Mouse (Mus musculus) kidney, adult 11 months (tissue): ENCODE results near the gene Rgs11.
"Not testable (repeated sequence)": the region's sequence is repeated elsewhere in the genome, so short reads cannot be mapped to it uniquely, and the experiment has no call there.

ENCODE experiments used
- DNase-seq: peaks from one replicate; pipeline ENCODE4 v3.0.0; 2022

Rgs11 gene

DNA sequence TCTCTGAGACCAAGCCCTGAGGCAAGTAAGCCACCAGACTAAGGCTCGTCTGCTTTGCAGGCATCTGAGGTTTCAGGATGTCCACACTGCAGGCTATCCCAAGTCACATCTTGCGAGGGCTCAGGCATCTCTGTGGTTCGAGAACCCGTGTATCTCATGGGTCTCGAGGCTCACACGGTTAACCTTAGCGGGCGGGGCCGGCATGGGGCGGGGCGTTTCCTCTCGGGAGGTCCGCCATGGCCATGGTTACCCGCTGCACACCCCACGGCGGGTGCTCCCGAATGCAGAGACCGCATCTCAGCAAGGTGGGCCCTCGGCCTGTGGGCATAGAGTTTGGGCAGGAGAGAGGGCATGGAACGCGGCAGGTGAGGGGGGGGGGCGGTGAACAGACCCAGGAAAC lies at the start of gene Rgs11:
Gene Rgs11, plus strand, starts transcription at position 215 of the 400 bp plus-strand sequence.
- no peak for DNase-seq

DNA sequence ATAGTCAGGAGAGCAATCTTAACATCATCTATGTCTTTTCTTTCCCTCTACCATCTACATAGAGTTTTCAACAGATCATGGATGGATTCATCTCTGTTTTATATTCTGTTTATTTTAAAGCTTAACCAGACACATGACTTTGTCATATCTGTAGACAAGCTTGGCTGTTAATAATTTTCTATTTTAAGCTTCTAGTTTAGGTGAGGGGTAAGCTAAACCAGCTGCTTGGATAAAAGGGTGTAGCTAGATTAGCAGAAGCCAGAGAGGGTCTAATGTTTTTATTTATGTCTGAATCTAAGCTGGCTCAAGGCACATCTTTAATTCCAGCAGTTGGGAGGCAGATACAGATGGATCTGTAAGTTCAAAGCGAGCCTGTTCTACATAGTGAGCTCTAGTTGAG lies 40.0 kb upstream of the Rgs11 start:
- no peak for DNase-seq

DNA sequence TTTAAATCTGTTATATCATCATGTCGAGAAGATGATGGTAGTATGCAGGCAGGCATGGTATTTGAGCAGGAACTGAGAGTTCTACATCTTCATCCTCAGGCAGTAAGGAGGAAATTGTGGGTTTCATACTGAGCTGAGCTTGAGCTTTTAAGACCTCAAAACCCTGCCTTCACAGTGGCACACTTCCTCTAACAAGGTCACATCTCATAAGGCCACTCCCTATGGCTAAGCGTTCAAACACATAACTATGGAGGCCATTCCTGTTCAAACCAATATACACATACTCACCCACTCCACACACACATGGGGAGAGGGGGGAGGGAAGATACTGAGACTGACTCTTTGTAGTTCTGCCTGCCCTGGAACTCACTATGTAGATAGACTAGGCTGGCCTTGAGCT lies 34.7 kb upstream of the Rgs11 start:
- DNase-seq = no peak

DNA sequence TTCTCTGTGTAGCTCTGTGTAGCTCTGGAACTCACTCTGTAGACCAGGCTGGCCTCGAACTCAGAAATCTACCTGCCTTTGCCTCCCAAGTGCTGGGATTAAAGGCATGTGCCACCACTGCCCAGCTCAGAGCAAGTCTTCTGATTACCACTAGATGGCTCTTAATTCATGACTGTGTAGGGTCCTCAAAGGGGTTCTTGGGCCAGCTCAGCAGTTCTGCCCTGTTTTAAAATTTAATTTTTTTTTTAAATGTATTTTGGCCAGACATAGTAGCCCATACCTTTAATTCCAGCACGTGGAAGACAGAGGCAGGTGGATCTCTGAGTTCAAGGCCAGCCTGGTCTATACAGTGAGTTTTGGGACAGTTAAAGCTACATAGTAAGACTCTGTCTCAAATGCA lies 27.5 kb upstream of the Rgs11 start:
- DNase-seq = not testable (repeated sequence)

GRCm38 (mm10) chr17:26178611-26179010 lies 24.1 kb upstream of the Rgs11 start:
- DNase-seq = no peak

DNA sequence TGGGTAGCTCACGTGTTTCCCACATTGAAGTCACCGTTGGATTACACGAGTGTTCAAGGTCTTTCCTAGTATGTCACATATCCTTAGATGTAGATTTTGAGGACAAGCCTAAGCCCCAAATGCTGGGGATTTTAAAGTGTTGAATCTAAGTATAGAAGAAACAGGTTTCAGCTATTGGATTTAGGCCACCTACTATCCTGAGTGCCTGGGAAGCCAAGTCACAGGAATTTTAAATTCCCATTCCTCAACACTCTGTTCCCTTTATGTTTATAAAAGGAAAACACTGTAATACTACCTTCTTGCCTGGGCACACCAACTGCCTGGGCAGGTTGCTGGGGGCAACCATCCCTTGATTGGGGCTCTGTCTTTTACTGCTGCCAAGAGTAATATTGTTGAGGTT lies 21.6 kb upstream of the Rgs11 start:
- no peak for DNase-seq

- no peak for DNase-seq
These were observed 15.2 kb upstream of the Rgs11 start for GRCm38 (mm10) chr17:26187592-26187991.

GRCm38 (mm10) chr17:26188091-26188805 lies 14.5 kb upstream of the Rgs11 start:
- DNase-seq = no peak

- not testable (repeated sequence) for DNase-seq
These were observed 11.3 kb upstream of the Rgs11 start for GRCm38 (mm10) chr17:26191486-26191885.

DNA sequence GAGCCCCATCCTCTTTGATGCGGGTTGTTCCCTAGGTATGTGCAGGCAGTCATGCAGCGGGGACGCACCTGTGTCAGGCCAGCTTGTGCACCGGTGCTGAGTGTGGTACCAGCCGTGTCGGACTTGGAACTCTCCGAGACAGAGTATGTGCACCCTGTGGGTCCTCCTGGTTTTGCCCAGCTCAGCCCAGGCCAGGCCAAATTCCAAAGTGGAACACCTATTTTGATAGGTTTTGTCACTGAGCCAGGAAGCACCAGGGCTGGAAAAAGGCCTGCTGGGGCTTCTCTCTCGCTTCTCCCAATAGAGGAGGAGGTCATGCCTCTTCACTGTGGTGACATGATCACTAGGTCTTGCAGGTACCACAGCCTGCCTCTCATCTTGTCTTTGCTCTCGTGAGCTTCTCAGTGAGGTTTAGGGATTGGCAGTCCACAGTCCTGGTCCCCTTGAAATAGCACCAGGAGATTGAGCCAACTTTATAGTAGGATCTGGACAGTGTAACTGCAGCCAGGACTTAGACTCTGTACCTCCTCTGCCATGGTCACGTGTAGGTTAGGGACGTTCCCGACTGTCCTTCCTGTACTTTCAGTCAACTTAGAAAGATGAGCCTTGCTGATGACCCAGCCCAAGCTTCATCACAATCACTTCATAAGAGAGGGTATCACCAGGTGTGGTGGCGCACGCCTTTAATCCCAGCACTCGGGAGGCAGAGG lies 10.1 kb upstream of the Rgs11 start:
- peak; percentile 80 for DNase-seq

DNA sequence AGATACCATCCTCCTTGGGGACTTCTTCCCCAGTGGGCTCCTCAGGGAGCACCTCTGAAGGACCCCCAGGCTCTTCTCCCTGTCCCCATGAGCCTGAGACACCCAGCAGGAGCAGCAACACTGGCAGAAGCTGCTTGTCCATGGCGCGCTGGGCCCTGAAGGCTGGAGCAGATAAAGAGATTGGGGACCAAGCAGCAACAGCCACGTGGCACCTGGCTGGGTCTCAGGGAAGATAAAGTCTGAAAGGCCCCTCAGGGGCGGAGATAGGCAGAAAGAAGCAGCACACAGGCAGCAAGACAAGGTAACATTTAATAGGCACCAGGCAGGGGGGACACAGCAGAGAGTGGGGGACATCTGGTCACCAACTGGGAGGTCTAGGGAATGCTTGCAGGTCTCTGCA lies 3.9 kb upstream of the Rgs11 start, which contains the start of gene Pdia2:
Gene Pdia2, minus strand, starts transcription at position 196 of the 400 bp plus-strand sequence.
- no peak for DNase-seq

DNA sequence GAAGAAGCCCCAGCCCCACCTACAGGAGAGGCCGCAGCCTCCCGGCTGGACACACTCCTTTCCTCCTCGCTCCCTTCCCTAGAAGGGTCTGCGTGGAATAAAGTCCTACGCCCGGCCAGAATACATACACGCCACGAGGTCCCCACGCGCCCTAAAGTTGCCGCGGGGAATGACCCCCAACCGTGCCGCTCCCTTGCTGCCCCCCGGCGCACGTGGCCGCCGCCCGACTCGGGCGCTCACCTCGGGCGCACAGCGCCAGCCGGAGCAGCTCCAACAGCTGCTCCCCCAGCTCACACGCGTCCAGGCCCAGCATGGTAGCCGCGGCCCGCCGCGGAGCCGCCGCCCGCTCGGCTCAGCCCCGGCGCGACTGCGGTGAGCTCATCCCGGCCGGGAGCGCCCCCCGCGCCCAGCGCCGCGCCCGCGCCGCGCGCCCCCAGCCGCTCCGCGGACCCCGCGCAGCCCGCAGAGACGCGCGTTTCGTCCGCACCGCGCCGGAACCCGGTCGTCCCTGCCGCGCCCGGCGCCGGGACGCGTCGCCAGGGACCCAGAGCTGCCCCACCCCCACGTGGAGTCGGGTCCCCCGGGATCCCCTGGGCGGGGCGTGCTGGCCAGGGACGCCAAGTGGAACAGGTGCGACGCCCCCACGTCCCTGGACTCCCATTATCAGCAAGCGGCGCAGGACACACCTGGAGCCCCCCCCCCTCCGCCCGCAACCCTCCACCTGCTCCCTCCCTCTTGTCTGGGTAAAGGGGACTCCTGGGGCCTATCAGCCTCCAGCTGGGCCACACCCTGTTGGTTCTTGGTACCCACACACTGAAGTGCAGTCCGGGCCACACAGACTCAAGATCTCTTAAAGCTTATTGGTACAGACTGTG lies 1.7 kb upstream of the Rgs11 start:
- DNase-seq = no peak

- peak; percentile 40 for DNase-seq
These were observed 753 bp upstream of the Rgs11 start for GRCm38 (mm10) chr17:26201998-26202397.

DNA sequence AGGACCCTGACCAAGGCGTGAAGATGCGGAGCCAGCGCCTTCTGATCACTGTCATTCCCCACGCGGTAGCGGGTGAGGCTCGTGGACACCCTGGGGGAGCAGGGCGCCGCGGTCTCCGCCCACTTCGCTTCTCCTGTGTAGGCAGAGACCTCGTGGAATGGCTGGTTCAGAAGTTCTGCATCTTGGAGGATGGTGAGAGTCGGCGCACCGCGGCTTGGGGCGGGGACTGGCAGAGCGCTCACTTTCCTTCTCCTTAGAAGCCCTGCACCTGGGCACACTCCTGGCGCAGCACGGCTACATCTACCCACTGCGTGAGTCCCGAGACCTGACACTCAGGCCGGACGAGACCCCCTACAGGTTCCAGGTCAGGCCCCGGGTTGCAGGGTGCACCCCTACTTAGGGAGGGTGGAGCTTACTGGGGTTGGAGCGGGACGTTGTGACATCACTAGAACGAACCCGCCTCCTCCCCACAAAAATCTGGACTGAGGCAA lies 615 bp downstream of the Rgs11 start:
- DNase-seq = peak; percentile 38

- DNase-seq = no peak
These were observed 2.0 kb downstream of the Rgs11 start for GRCm38 (mm10) chr17:26204766-26205165.

- DNase-seq = no peak
These were observed 3.6 kb downstream of the Rgs11 start for GRCm38 (mm10) chr17:26206392-26206791.

- DNase-seq = no peak
These were observed 4.9 kb downstream of the Rgs11 start, which contains the start of gene Arhgdig for GRCm38 (mm10) chr17:26207686-26208085. Gene Arhgdig, minus strand, starts transcription at chr17:26207786.

GRCm38 (mm10) chr17:26212241-26212640 lies 9.5 kb downstream of the Rgs11 start:
- no peak for DNase-seq

- peak; percentile 38 for DNase-seq
These were observed 9.9 kb downstream of the Rgs11 start for GRCm38 (mm10) chr17:26212681-26213080.

GRCm38 (mm10) chr17:26221508-26221907 lies 18.8 kb downstream of the Rgs11 start:
- peak; percentile 49 for DNase-seq

DNA sequence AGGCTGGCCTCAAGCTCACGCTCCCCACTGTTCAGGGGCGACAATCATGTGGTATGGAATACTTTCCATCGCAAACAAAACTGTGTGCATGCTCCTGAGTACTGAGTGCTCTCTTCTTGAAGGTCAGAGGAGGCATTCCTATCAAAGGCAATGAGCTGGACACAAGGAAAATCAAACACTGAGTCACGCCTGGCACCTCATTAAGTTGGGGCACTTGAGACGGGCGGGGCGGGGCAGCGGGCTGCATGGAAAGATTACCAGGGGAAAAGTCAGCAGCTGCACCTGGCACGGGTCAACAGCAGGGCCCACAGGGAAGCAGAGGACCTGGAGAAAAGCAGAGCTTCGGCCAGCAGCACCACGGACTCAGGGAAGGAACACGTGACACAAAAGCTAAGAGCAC lies 22.4 kb downstream of the Rgs11 start:
- peak; percentile 80 for DNase-seq

GRCm38 (mm10) chr17:26229776-26230175 lies 27.0 kb downstream of the Rgs11 start:
- no peak for DNase-seq

GRCm38 (mm10) chr17:26231156-26231555 lies 28.4 kb downstream of the Rgs11 start:
- DNase-seq = no peak
